Mouse (Mus musculus) urinary bladder, postnatal 36 days (tissue): ENCODE measurements around the gene Me1.

ENCODE experiments used
- DNase-seq, 2 experiments: peaks; one replicate each; pipeline ENCODE4 v3.0.0; 2022; ENCODE audit warnings: low spot score in 2 of 2, mixed read lengths in 1 of 2

Gene Me1

DNA sequence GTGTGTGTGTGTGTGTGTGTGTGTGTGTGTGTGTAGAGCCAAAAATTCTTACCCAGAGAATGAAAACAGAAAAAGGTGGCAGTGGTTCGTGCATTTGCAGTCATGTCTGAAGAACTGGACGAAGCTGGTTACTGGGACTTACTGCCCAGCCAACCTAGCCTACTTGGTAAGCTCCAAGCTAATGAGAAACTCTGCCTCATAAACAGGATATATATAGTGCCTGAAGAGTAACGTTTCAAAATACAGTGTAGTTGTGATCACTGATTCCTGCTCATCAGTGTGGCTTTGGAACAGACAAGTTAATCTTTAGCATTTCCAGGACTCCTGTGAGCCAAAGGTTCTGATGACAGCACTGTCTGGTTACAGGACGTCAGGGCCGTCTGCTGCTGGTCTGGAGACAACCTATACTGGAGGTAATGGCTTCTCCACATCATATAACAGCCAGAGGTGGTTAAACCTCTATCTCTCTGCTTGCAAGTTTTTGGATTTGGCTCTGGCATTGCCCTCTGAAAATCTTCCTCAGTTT is 146.1 kb downstream of the Me1 start:
- no peak for DNase-seq

DNA sequence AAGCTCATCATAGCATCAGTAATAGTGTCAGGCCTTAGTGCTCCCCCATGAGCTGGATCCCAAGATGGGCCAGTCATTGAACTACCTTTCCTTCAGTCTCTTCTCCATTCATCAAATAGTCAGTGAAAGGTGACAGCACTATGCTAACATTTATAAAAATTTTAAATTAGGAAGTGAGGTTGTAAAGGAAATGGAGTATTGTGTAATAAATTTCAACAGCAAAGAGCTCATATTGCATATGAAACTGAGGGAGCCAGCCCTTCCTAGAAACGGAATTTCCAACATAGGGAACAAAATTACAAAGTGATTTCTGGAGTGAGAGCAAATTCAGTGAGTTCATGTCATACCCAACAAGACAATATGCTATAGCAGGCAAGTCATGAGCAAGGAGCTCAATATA is 151.2 kb downstream of the Me1 start:
- DNase-seq: no peak

DNA sequence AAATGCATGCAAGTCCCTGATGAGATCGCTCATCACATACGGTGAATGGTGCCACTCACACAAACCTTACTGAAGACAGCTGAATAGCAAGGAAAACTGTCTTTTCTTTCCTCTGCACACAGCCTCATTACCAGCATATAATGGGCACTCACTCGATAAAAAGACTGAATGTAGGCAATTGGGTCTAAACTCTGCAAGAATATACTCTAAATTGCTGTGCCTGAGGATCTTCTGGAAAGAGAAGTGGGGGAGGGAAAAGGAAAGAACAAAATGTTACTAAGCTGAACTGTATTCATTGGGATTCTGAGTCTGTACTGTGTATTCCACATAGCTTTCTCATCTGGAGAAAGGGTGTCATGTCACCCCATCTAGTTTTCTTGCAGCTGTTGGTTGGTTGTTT is 152.3 kb downstream of the Me1 start:
- no peak for DNase-seq

DNA sequence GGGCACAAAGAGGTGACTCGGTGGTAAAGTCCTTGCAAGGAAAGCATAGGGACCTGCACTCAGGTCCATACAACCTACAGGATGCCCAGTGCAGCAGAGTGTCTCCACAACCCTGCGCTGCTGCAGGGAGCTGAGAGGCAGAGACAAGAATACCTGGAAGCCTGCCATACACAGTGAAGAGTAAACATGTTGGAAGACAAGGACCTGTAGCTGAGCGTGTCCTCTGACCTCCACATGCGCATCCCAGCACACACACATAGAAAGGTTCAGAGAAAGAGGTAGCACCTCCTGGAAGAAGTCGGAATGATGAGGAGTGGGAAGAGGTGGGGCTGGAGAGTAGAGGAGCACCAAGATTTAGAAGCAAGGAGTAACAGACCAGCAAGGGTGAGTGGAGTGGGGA is 161.7 kb downstream of the Me1 start:
- no peak for DNase-seq
